Mouse (Mus musculus) embryonic facial prominence, embryonic 10.5 days (tissue): ENCODE results near the gene Mfsd2a. TPM values are rescaled to one million over a fixed set of nuclear protein-coding genes. Genes with fewer than 3 reads are reported as not detected.
"Not testable (repeated sequence)": the region's sequence is repeated elsewhere in the genome, so short reads cannot be mapped to it uniquely, and the experiment has no call there.

ENCODE experiments used
- DNase-seq: peaks from one replicate; pipeline ENCODE4 v3.0.0-alpha.2; 2017; ENCODE audit warnings: low spot score
- H3K27ac ChIP-seq: fragments of 300-500 bp; sonication (generic); replicated peaks from 2 replicates; pipeline ENCODE4 v1.5.1; 2016; ENCODE audit warnings: mild to moderate bottlenecking
- H3K27me3 ChIP-seq: fragments of 300-500 bp; sonication (generic); replicated peaks from 2 replicates; pipeline ENCODE4 v1.6.1; 2016; ENCODE audit warnings: low read depth, mild to moderate bottlenecking; ENCODE audit not compliant: poor library complexity, severe bottlenecking
- H3K36me3 ChIP-seq: fragments of 300-500 bp; sonication (generic); replicated peaks from 2 replicates; pipeline ENCODE4 v1.6.1; 2016; ENCODE audit warnings: mild to moderate bottlenecking, moderate library complexity
- H3K4me1 ChIP-seq: fragments of 300-500 bp; sonication (generic); 2 replicates; pipeline ENCODE4 v1.6.1; 2016
- H3K4me3 ChIP-seq: fragments of 300-500 bp; sonication (generic); 2 replicates; pipeline ENCODE4 v1.5.1; 2016; ENCODE audit warnings: mild to moderate bottlenecking, moderate library complexity
- H3K9me3 ChIP-seq: fragments of 300-500 bp; sonication (generic); 2 replicates; pipeline ENCODE4 v1.6.1; 2016; ENCODE audit warnings: mild to moderate bottlenecking
- WGBS: fragments of 180-500 bp; shearing (Covaris S2); methylation state at CpG from one replicate; pipeline ENCODE4 v1.1.7; 2016; 5-methylcytosine and 5-hydroxymethylcytosine counted together
- polyA plus RNA-seq: library from polyadenylated mRNA; unstranded; fragments of >200 nt; fragmentation: Nextera tagmentation; extraction: Ambion mirVana; gene quantifications from 2 replicates; pipeline ENCODE4 v1.2.1, GENCODE M21; 2016

The Mfsd2a gene
- polyA plus RNA-seq, 1 experiment from 2014 or later: 10.1 TPM

DNA sequence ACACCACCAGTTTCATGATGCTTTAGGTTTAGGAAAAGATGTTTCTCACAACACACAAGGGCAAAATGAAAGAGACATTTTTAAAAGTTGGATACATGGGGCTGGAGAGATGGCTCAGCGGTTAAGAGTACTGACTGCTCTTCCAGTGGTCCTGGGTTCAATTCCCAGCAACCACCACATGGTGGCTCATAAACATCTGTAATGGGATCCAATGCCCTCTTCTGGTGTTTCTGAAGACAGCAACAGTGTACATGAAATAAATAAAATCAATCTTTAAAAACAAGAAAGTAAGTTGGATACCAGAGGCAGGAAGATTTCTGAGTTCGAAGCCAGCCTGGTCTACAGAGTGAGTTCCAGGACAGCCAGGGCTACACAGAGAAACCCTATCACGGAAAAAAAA is 27.0 kb upstream of the Mfsd2a start:
- WGBS: 52% methylated on average over 3 of the region's 3 CpGs
- H3K36me3 ChIP-seq: not testable (repeated sequence)

DNA sequence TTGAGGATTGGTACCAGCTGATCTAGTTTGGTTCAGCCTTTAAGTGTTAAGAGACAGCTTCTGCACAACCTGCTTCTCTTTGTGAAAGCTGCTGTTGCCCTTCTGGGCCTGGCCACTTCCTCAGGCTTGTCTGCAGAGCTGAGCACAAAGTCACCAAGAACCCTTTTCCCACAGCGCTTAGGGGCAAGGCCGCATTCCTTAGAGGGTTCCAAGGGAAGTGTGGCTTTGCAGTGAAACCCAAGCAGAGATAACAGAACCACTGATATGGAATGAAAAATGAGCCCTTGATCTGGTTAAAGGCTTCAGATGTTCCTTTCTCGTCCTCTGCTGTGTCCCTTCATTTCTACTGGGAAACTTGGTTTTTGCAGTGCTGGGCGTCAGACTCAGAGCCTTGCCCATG is 26.4 kb upstream of the Mfsd2a start:
- WGBS: 86% methylated on average over 4 of the region's 4 CpGs

More for the DNA sequence above, 27.0 kb upstream of the Mfsd2a start:
- H3K4me3 ChIP-seq, DNase-seq, H3K4me1 ChIP-seq, H3K9me3 ChIP-seq, H3K27ac ChIP-seq: not testable (repeated sequence)
- H3K27me3 ChIP-seq: peaks cover 16% of the 10 kb centered on the region

DNA sequence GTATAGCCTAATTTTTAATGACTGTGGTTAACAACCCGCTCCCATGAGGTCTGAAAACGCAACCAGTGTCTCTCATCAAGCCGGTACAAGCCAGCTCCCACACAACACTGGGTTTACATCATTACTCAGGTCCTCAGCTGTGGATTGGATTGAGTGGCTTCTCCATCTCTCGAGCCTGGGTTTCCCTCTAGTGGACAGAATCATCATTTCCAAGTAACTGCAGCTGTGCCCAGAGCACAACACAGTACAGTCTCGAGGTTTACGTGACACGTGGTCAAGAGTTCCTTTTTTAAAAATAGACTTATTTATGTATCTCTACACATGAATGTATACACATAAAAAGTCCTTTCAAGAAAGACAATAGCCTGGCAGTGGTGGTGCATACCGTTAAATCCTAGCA is 24.1 kb upstream of the Mfsd2a start:
- H3K27ac ChIP-seq: no peak overlapping the region
- H3K27me3 ChIP-seq: peaks cover 38% of the 10 kb centered on the region
- H3K36me3 ChIP-seq: no peaks in the 10 kb centered on the region
- 53% methylated on average over 8 of the region's 8 CpGs for WGBS
- DNase-seq: peak; percentile 49
- H3K4me3 ChIP-seq: no peak overlapping the region
- H3K9me3 ChIP-seq: no peaks in the 10 kb centered on the region
- H3K4me1 ChIP-seq: peaks cover 7% of the 10 kb centered on the region

More for the DNA sequence above, 26.4 kb upstream of the Mfsd2a start:
- H3K4me3 ChIP-seq: no peak overlapping the region
- H3K27me3 ChIP-seq: peaks cover 22% of the 10 kb centered on the region
- no peak for DNase-seq
- no peaks in the 10 kb centered on the region for H3K9me3 ChIP-seq
- no peaks in the 10 kb centered on the region for H3K36me3 ChIP-seq
- H3K4me1 ChIP-seq: peaks cover 7% of the 10 kb centered on the region
- H3K27ac ChIP-seq: no peak overlapping the region

DNA sequence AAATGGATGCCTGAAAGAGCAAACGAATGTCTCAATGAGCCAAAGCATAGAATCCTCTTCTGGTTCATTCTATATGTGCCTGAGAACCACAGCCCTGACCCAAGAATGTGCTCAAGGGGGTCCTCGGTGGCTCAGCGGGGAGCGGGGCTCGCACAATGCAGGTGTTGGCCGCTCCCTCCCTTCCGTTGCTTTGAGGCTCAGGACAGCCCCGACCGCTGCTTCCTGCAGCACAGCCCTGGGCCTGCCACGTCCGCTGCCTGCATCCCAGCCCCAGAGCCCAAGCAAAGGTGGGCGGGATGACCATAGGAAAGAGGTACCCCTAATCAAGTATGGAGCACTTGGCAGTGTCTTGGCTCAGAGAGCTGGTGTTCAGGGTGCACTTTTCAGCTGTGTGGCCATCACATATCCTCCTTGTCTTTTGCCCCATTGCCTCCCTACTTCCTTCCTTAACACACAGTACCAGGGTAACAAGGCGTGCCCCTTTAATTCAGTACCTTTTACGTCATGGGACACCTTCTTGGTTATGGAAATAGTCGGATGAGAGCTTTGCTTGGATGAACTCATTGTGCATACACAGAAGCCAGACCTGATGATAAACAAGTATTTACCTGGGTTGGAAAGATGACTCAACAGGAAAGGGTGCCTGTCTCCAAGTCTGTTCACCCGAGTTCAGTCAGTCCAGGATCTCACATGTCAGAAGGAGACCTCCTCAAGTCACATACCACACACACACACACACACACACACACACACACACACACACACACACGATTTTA is 22.7 kb upstream of the Mfsd2a start:
- Histone ChIP-seq H3K9me3 (no peaks in the 10 kb centered on the region), H3K4me1 (peaks cover 7% of the 10 kb centered on the region), H3K36me3 (no peaks in the 10 kb centered on the region), H3K27me3 (peaks cover 38% of the 10 kb centered on the region), H3K27ac (peak overlapping the region; percentile 8; the same call in 1 of the 2 replicates), H3K4me3 (peak overlapping the region; percentile 32)
- DNase-seq: no peak
- WGBS: 23% methylated on average over 17 of the region's 17 CpGs

GRCm38 (mm10) chr4:122982537-122982936 is 21.5 kb upstream of the Mfsd2a start:
- Histone ChIP-seq H3K27me3 (peaks cover 38% of the 10 kb centered on the region), H3K36me3 (no peaks in the 10 kb centered on the region), H3K4me3 (no peak overlapping the region), H3K4me1 (peaks cover 7% of the 10 kb centered on the region), H3K27ac (no peak overlapping the region), H3K9me3 (no peaks in the 10 kb centered on the region)
- no peak for DNase-seq
- 72% methylated on average over 3 of the region's 3 CpGs for WGBS

DNA sequence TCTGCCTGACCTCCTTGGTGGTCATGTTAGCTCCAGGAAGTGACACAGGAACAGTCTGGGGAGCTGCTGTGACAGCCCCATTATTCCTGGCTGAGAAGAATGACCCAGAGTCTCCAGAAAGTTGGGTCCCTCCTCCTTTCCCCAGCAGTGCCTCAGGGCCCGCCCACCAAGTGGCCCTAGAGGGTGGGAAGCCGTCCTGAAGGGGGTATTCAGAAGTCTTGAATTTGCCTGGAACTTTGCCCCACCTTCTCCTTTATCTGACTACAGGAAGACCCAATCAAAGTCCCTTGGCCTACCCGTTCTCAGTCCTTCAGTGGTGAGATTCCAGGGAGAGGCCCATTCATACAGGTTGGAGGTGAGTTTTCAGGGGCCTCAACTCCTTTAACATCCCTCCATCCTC is 20.9 kb upstream of the Mfsd2a start:
- no peaks in the 10 kb centered on the region for H3K36me3 ChIP-seq
- H3K27ac ChIP-seq: no peak overlapping the region
- DNase-seq: no peak
- H3K4me1 ChIP-seq: peaks cover 7% of the 10 kb centered on the region
- H3K9me3 ChIP-seq: no peaks in the 10 kb centered on the region
- WGBS: 43% methylated on average over 3 of the region's 3 CpGs
- H3K4me3 ChIP-seq: no peak overlapping the region
- H3K27me3 ChIP-seq: peaks cover 38% of the 10 kb centered on the region

DNA sequence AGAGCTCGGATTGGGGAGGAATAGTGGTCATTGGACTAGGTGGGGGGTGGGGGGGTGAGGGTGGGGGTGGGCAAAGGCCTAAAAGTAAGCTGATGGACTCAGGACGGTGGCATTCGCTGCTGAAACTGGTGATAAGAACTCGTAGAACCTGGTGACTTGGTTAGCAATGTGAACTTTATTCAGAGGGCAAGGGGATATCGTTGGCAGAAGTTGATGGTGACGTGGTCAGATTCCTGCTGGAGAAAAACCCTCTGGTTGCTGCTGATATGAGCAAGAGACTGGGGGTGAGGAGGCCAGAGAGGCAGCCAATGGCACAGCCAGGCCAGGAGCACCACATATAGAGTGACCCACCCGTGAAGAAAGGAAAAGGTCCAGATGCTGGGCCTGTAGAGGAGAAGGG is 20.2 kb upstream of the Mfsd2a start:
- Histone ChIP-seq H3K4me3 (no peak overlapping the region), H3K27me3 (peaks cover 38% of the 10 kb centered on the region), H3K9me3 (no peaks in the 10 kb centered on the region), H3K4me1 (peaks cover 7% of the 10 kb centered on the region), H3K27ac (no peak overlapping the region), H3K36me3 (no peaks in the 10 kb centered on the region)
- WGBS: 84% methylated on average over 7 of the region's 7 CpGs
- DNase-seq: no peak

- H3K9me3 ChIP-seq: no peaks in the 10 kb centered on the region
- 83% methylated on average over 2 of the region's 2 CpGs for WGBS
- no peak overlapping the region for H3K27ac ChIP-seq
- no peak for DNase-seq
- H3K27me3 ChIP-seq: peaks cover 38% of the 10 kb centered on the region
- no peaks in the 10 kb centered on the region for H3K36me3 ChIP-seq
- no peak overlapping the region for H3K4me3 ChIP-seq
- H3K4me1 ChIP-seq: peaks cover 7% of the 10 kb centered on the region
Measured at GRCm38 (mm10) chr4:122980684-122981083, 19.7 kb upstream of the Mfsd2a start.

- H3K4me1 ChIP-seq: peaks cover 7% of the 10 kb centered on the region
- no peak overlapping the region for H3K27ac ChIP-seq
- H3K27me3 ChIP-seq: peaks cover 38% of the 10 kb centered on the region
- H3K9me3 ChIP-seq: no peaks in the 10 kb centered on the region
- DNase-seq: no peak
- H3K4me3 ChIP-seq: no peak overlapping the region
- WGBS: 77% methylated on average over 3 of the region's 3 CpGs
- no peaks in the 10 kb centered on the region for H3K36me3 ChIP-seq
Measured at GRCm38 (mm10) chr4:122979826-122980225, 18.8 kb upstream of the Mfsd2a start.

DNA sequence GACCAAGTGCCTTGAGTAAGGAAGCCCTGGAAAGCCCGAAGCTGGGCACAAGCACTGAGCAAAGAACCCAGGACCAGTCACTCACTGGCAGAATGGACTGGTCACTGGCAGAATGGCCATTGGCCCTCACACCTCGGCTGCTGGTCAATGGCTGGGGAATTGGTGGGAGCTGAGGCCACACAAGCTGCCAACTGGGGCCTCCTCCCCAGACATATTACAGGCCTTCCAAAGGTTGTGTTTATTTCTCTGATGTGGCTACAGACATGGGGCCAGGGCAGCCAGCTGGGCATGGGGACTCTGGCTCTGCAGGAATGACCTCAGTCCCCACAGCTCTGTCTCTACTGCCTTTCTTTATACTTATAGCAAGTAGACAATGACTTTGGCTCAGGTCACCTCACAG is 17.9 kb upstream of the Mfsd2a start:
- WGBS: 81% methylated on average over 2 of the region's 2 CpGs
- H3K9me3 ChIP-seq: no peaks in the 10 kb centered on the region
- H3K4me1 ChIP-seq: peaks cover 7% of the 10 kb centered on the region
- H3K36me3 ChIP-seq: no peaks in the 10 kb centered on the region
- H3K27ac ChIP-seq: no peak overlapping the region
- no peak overlapping the region for H3K4me3 ChIP-seq
- DNase-seq: no peak
- peaks cover 30% of the 10 kb centered on the region for H3K27me3 ChIP-seq

DNA sequence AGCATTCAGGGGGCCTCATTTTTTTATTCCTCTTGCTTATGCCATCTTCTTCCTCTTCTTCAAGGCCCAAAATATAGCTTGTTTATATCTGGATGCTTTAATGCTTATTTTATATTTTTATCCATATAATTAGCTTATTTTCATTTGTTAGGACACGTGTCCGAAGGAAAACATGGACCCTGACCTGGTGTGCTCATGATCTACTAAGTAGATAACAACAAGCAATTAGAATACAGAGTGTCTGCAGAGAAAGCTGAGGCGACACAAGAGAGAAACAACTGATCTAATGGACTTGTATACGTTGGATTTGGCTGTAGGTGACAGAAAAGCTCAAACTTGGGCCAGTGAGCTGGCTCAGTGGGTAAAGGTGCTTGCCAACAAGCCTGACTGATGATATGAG is 15.9 kb upstream of the Mfsd2a start:
- Histone ChIP-seq H3K27ac (no peak overlapping the region), H3K9me3 (no peaks in the 10 kb centered on the region), H3K4me3 (no peak overlapping the region), H3K27me3 (peaks cover 13% of the 10 kb centered on the region), H3K36me3 (no peaks in the 10 kb centered on the region), H3K4me1 (no peaks in the 10 kb centered on the region)
- DNase-seq: no peak
- 76% methylated on average over 4 of the region's 4 CpGs for WGBS

DNA sequence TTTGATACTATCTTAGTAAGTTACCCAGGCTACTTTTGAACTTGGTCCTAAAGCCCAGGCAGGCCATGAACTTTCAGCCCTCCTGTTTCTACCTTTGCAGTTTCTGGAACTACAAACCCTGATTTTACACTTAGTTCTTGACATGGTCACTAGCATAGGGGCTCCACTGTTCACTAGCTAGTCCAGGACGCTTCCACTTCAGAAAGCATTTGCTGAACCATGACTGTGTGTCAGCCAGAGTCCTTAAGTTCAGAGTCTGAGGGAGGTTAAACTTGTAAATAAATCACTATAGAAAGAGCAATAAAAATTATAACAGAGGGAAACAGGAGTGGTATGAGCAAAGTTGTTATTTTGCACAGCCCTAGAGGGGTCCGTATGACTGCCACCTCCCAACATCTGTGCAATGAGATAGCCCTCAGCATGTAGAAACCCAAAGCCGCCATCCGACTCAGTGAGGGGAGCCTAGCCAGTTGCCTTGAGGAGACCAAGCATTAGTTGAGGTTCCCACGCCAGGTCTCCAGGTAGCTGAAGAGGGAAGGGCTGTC is 14.1 kb upstream of the Mfsd2a start:
- WGBS: 84% methylated on average over 5 of the region's 5 CpGs
- no peaks in the 10 kb centered on the region for H3K4me1 ChIP-seq

GRCm38 (mm10) chr4:122972056-122972455 is 11.1 kb upstream of the Mfsd2a start:
- no peak overlapping the region for H3K4me3 ChIP-seq
- 75% methylated on average over 8 of the region's 8 CpGs for WGBS
- DNase-seq: no peak
- no peak overlapping the region for H3K27ac ChIP-seq
- no peaks in the 10 kb centered on the region for H3K36me3 ChIP-seq
- H3K9me3 ChIP-seq: no peaks in the 10 kb centered on the region
- H3K27me3 ChIP-seq: 0 out of 2 replicates have a peak, but pooled peaks cover 9% of the 10 kb centered on the region
- no peaks in the 10 kb centered on the region for H3K4me1 ChIP-seq

More for the DNA sequence above, 14.1 kb upstream of the Mfsd2a start:
- H3K36me3 ChIP-seq: no peaks in the 10 kb centered on the region
- no peak overlapping the region for H3K4me3 ChIP-seq
- H3K9me3 ChIP-seq: no peaks in the 10 kb centered on the region
- no peak overlapping the region for H3K27ac ChIP-seq
- 0 out of 2 replicates have a peak, but pooled peaks cover 9% of the 10 kb centered on the region for H3K27me3 ChIP-seq
- DNase-seq: no peak
